Mouse (Mus musculus) brain, embryonic 14.5 days (tissue): ENCODE measurements around the gene Satb2. TPM values are rescaled to one million over a fixed set of nuclear protein-coding genes. Genes with fewer than 3 reads are reported as not detected.

Source experiments
- DNase-seq: peaks from one replicate; pipeline ENCODE4 v3.0.0-alpha.2; 2011; ENCODE audit warnings: low read depth
- CTCF ChIP-seq: fragments of 200-500 bp; IDR thresholded peaks from 2 replicates; pipeline ENCODE4 v1.5.1; 2012; ENCODE audit warnings: inconsistent platforms, mild to moderate bottlenecking, moderate library complexity, borderline replicate concordance; ENCODE audit not compliant: insufficient read depth, insufficient read length; ENCODE audit errors: extremely low read depth
- POLR2A ChIP-seq: fragments of 200-500 bp; IDR thresholded peaks from 2 replicates; pipeline ENCODE4 v1.6.1; 2012; ENCODE audit warnings: mild to moderate bottlenecking, inconsistent platforms, borderline replicate concordance; ENCODE audit not compliant: poor library complexity, insufficient read depth, insufficient read length, severe bottlenecking; ENCODE audit errors: extremely low read depth
- polyA plus RNA-seq: library from polyadenylated mRNA; depleted of rRNA; stranded (reverse); fragments of >200 nt; gene quantifications from 2 replicates; pipeline ENCODE4 v1.2.3, GENCODE M21; 2012

The Satb2 gene
- polyA plus RNA-seq, 1 experiment, result 7.9 TPM

- DNase-seq, result no peak
- TF ChIP-seq CTCF (no peak), POLR2A (no peak)
These were observed 24.9 kb downstream of the Satb2 start for GRCm38 (mm10) chr1:56953538-56953937.

DNA sequence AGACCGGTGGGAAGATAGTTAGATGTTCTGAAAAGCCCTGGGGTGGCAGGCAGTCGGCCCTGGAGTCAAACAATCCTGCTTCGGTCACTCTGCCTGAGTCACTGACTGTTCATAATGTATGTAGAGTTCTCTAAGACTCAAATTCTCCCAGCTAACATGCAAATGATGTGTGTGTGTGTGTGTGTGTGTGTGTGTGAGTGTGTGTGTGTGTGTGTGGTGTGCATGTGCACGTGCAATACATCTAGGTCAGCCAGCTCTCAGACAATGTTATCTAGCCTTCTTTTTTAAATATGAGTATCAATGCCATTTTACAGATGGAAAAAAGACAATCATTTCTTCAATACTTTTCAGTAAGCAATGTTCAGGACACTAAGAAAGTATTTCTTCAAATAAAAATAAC lies 26.5 kb downstream of the Satb2 start:
- no peak for TF ChIP-seq CTCF
- no peak for TF ChIP-seq POLR2A

GRCm38 (mm10) chr1:56951525-56951924 lies 26.9 kb downstream of the Satb2 start:
- peak; percentile 19 for DNase-seq
- TF ChIP-seq POLR2A, result no peak

More for the DNA sequence above, 26.5 kb downstream of the Satb2 start:
- DNase-seq, result no peak

DNA sequence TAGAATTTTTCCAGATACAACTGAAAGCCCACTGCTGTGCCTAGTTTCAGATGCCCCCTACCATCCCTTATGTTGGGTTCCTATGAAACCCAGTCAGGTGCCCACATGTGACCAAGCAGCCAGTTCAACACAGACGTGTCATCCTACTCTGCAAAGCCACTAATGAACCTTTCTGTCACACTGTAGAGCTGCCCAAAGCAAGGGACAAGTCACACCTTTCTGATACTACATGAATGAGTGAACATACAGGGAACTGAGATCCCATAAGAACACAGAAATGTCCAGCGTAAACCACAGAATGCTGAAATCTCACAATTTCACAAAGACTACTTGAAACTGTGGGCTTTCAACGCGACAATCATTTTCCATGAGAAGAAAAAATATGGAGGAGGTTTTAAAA lies 39.0 kb downstream of the Satb2 start:
- TF ChIP-seq CTCF, result no peak
- no peak for TF ChIP-seq POLR2A
- no peak for DNase-seq

- no peak for DNase-seq
- TF ChIP-seq CTCF (no peak), POLR2A (no peak)
These were observed 40.0 kb downstream of the Satb2 start for GRCm38 (mm10) chr1:56938432-56938831.

DNA sequence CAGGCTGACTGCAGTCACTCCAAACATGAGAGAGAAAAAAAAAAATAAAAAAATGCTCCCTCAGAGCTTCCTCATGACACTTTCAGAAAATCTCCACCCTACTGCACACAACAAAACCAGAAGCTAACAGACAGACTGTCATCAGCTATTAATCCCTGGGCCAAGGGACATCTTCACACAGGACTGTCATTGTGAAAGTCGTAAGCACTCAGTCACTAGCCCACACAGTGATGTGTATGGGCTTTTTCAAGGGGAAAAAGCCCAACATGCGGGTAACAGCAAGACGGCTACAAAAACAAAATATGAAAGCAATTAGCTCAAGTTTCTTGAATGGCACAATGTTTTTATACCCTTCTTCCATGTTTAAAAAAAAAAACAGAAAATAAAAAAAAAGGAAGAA lies 41.9 kb downstream of the Satb2 start:
- DNase-seq, result no peak
- TF ChIP-seq POLR2A (no peak), CTCF (no peak)

DNA sequence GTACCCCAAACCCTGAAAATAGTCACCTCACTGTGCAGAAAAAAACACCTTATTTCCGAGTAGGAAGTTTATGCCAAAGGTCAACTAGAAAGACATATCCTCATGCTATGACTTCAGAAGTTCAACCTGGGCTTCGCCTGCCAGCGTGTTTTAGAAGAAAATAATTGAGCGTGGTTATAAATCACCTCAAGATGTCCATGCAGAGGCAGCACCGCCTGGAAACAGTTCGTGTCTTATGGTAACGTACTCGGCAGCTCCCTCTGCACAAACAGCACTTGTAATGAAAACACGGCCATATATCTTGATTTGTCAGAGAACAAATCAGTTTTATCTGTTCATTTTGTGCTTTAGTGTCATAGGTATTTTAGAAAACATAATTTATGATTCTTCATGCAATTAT lies 44.6 kb downstream of the Satb2 start:
- no peak for DNase-seq
- TF ChIP-seq CTCF (no peak), POLR2A (no peak)

DNA sequence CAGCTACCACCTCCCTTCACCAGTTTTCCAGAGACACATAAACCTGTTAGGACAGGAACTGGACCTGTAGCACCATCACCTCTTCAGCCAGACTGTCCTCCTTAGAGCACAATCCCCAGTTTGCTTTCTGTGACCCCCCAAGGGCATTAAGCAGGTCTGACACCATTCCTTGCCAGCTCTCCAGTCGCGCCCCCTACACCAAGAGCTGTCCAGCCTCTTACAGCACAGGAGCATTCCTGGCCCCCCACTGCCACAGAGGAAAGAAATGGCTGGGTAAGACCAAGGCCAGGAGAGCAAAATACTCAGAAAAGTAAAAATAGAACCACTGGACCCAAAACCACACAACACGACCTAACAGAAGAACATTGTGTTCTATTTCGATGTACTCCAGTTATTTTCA lies 48.4 kb downstream of the Satb2 start:
- DNase-seq, result no peak
- TF ChIP-seq CTCF (no peak), POLR2A (no peak)

DNA sequence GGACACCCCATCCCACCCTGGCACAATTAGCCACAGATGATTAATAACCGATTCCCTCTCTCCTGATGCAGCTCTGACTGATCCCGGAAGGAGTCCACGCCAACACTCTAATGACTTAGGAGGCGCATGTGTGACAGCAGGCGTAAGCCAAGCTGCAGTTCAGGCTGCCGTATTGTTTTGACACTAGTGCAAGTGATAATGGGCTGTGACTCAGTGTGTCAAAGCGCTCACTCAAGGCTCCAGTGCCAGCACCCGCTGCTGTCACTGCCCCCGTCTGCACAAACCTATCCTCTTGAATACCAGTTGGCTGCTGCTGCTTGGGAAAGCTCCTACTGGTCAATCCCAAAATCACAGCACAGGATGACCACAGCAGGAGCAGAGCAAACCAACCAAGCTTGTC lies 49.7 kb downstream of the Satb2 start:
- DNase-seq, result peak; percentile 92
- TF ChIP-seq POLR2A, result no peak
- TF ChIP-seq CTCF, result no peak

GRCm38 (mm10) chr1:56920472-56920871 lies 58.0 kb downstream of the Satb2 start:
- TF ChIP-seq POLR2A (no peak), CTCF (no peak)
- peak; percentile 70 for DNase-seq

GRCm38 (mm10) chr1:56914279-56914678 lies 64.2 kb downstream of the Satb2 start:
- no peak for DNase-seq
- TF ChIP-seq POLR2A (no peak), CTCF (no peak)

GRCm38 (mm10) chr1:56900706-56901287 lies 77.7 kb downstream of the Satb2 start:
- no peak for DNase-seq
- TF ChIP-seq CTCF, result no peak
- TF ChIP-seq POLR2A, result no peak
